Mouse (Mus musculus) CH12.LX (cell line): Measurements from ENCODE around the gene Igsf21. TPM values are rescaled to one million over a fixed set of nuclear protein-coding genes. Genes with fewer than 3 reads are reported as not detected.

Experiments
- DNase-seq: peaks from one replicate; pipeline ENCODE4 v3.0.0-alpha.2; 2013; ENCODE audit errors: extremely low read depth
- H3K27ac ChIP-seq: 2 replicates; pipeline ENCODE4 v1.5.1; 2012; ENCODE audit warnings: low read depth, mild to moderate bottlenecking, control low read depth, moderate library complexity; ENCODE audit not compliant: insufficient read depth
- H3K27me3 ChIP-seq: replicated peaks from 2 replicates; pipeline ENCODE3; 2012; ENCODE audit warnings: inconsistent platforms
- H3K36me3 ChIP-seq, 2 experiments: replicated peaks in 1 of 2; 2 replicates each; pipeline versions ENCODE3 to v1.6.1; 2012; ENCODE audit warnings: inconsistent platforms in 1 of 2, low read length in 1 of 2, mild to moderate bottlenecking in 1 of 2, mixed read lengths in 1 of 2, moderate library complexity in 1 of 2; ENCODE audit not compliant: control insufficient read depth in 1 of 2, insufficient read depth in 1 of 2
- H3K4me1 ChIP-seq, 2 experiments: 2 replicates each; pipeline ENCODE4 v1.6.1; 2012; ENCODE audit warnings: inconsistent platforms in 1 of 2, moderate library complexity in 1 of 2; ENCODE audit not compliant: insufficient read depth in 2 of 2, control insufficient read depth in 1 of 2
- H3K4me2 ChIP-seq: 2 replicates; pipeline ENCODE4 v1.6.1; 2012; ENCODE audit warnings: low read depth, mild to moderate bottlenecking, control low read depth; ENCODE audit not compliant: poor library complexity, insufficient read depth, severe bottlenecking
- H3K4me3 ChIP-seq, 3 experiments: fragments of 150-350 bp in 1 of 3; sonication (generic) in 1 of 3; replicated peaks in 1 of 3; 2 replicates each; pipeline versions ENCODE3 to v1.5.1; 2011 to 2012; ENCODE audit warnings: low read depth in 2 of 3, low read length in 2 of 3, mild to moderate bottlenecking in 2 of 3, moderate library complexity in 2 of 3, control low read depth in 1 of 3, improper control_type of control experiment in 1 of 3, inconsistent platforms in 1 of 3, mixed read lengths in 1 of 3; ENCODE audit not compliant: poor library complexity in 1 of 3
- H3K79me2 ChIP-seq: replicated peaks from 2 replicates; pipeline ENCODE4 v1.6.1; 2012; ENCODE audit warnings: mild to moderate bottlenecking, moderate library complexity; ENCODE audit not compliant: control insufficient read depth, poor library complexity, insufficient read depth, severe bottlenecking; ENCODE audit errors: extremely low read depth
- H3K9ac ChIP-seq: 2 replicates; pipeline ENCODE4 v1.6.1; 2012; ENCODE audit warnings: low read depth, mild to moderate bottlenecking, control low read depth, moderate library complexity; ENCODE audit not compliant: insufficient read depth
- H3K9me3 ChIP-seq: replicated peaks from 2 replicates; pipeline ENCODE3; 2012; ENCODE audit warnings: low read length, inconsistent platforms, mixed read lengths
- BHLHE40 ChIP-seq: IDR thresholded peaks from 2 replicates; pipeline ENCODE4 v1.6.1; 2011; ENCODE audit warnings: mild to moderate bottlenecking, low read depth, low read length, improper control_type of control experiment
- CHD2 ChIP-seq: IDR thresholded peaks from 2 replicates; pipeline ENCODE4 v1.6.1; 2011; ENCODE audit warnings: low read length, improper control_type of control experiment
- CTCF ChIP-seq, 2 experiments: IDR thresholded peaks in 1 of 2; conservative IDR thresholded peaks in 1 of 2; 2 replicates each; pipeline ENCODE4 v1.5.1; 2011 to 2012; ENCODE audit warnings: low read depth in 2 of 2, low read length in 2 of 2, improper control_type of control experiment in 1 of 2, inconsistent platforms in 1 of 2, mild to moderate bottlenecking in 1 of 2, moderate library complexity in 1 of 2
- E2F4 ChIP-seq: IDR thresholded peaks from 2 replicates; pipeline ENCODE4 v1.6.1; 2011; ENCODE audit warnings: low read depth, low read length, improper control_type of control experiment; ENCODE audit not compliant: insufficient replicate concordance
- EP300 ChIP-seq: IDR thresholded peaks from 2 replicates; pipeline ENCODE4 v1.6.1; 2011; ENCODE audit warnings: low read length, improper control_type of control experiment
- ETS1 ChIP-seq: conservative IDR thresholded peaks from 2 replicates; pipeline ENCODE4 v1.6.1; 2012; ENCODE audit warnings: low read depth, mild to moderate bottlenecking, inconsistent platforms, low read length, improper control_type of control experiment, moderate library complexity
- JUND ChIP-seq: conservative IDR thresholded peaks from 2 replicates; pipeline ENCODE4 v1.6.1; 2011; ENCODE audit warnings: low read depth, low read length, improper control_type of control experiment
- MAFK ChIP-seq: IDR thresholded peaks from 2 replicates; pipeline ENCODE4 v1.6.1; 2011; ENCODE audit warnings: low read length, improper control_type of control experiment; ENCODE audit not compliant: insufficient replicate concordance
- MAX ChIP-seq: IDR thresholded peaks from 2 replicates; pipeline ENCODE4 v1.6.1; 2011; ENCODE audit warnings: low read length, improper control_type of control experiment
- MAZ ChIP-seq: IDR thresholded peaks from 2 replicates; pipeline ENCODE4 v1.6.1; 2012; ENCODE audit warnings: low read depth, mild to moderate bottlenecking, inconsistent platforms, low read length, improper control_type of control experiment, moderate library complexity
- POLR2AphosphoS2 ChIP-seq: IDR thresholded peaks from 2 replicates; pipeline ENCODE4 v1.6.1; 2011; ENCODE audit warnings: low read depth, low read length, improper control_type of control experiment
- RAD21 ChIP-seq: IDR thresholded peaks from 2 replicates; pipeline ENCODE4 v1.6.1; 2011; ENCODE audit warnings: low read depth, mild to moderate bottlenecking, low read length, improper control_type of control experiment, moderate library complexity
- RCOR1 ChIP-seq: conservative IDR thresholded peaks from 2 replicates; pipeline ENCODE4 v1.6.1; 2012; ENCODE audit warnings: low read depth, mild to moderate bottlenecking, inconsistent platforms, low read length, improper control_type of control experiment
- SIN3A ChIP-seq: IDR thresholded peaks from 2 replicates; pipeline ENCODE4 v1.6.1; 2012; ENCODE audit warnings: low read length, improper control_type of control experiment, inconsistent platforms
- SMC3 ChIP-seq: IDR thresholded peaks from 2 replicates; pipeline ENCODE4 v1.6.1; 2011; ENCODE audit warnings: low read depth, low read length, improper control_type of control experiment
- TBP ChIP-seq: conservative IDR thresholded peaks from 2 replicates; pipeline ENCODE4 v1.6.1; 2011; ENCODE audit warnings: low read depth, low read length, improper control_type of control experiment
- UBTF ChIP-seq: IDR thresholded peaks from 2 replicates; pipeline ENCODE4 v1.6.1; 2012; ENCODE audit warnings: low read depth, mild to moderate bottlenecking, inconsistent platforms, low read length, improper control_type of control experiment, moderate library complexity
- ZC3H11A ChIP-seq: IDR thresholded peaks from 2 replicates; pipeline ENCODE4 v1.6.1; 2012; ENCODE audit warnings: low read depth, mild to moderate bottlenecking, inconsistent platforms, low read length, improper control_type of control experiment
- ZKSCAN1 ChIP-seq: IDR thresholded peaks from 2 replicates; pipeline ENCODE4 v1.6.1; 2012; ENCODE audit warnings: low read depth, inconsistent platforms, low read length, improper control_type of control experiment, borderline replicate concordance
- ZNF384 ChIP-seq: IDR thresholded peaks from 2 replicates; pipeline ENCODE4 v1.6.1; 2012; ENCODE audit warnings: low read depth, low read length, improper control_type of control experiment, inconsistent platforms
- dilution Hi-C: fragments of 300-500 bp; cut with MboI; formaldehyde crosslinking; loops from 2 replicates; pipeline ENCODE4 v1.14.3; 2020; ENCODE audit warnings: low sequenced_read_pairs; ENCODE audit not compliant: extremely low pct_unique_long_range_greater_than_20kb, extremely low pct_ligation_motif_present
- in situ Hi-C: fragments of 300-500 bp; cut with MboI; formaldehyde crosslinking; loops from 3 replicates; pipeline ENCODE4 v1.14.3; 2019; ENCODE audit warnings: low sequenced_read_pairs, low pct_ligation_motif_present, low pct_unique_long_range_greater_than_20kb, mixed read lengths
- polyA plus RNA-seq: library from polyadenylated mRNA; unstranded; fragments of >175 nt; gene quantifications from 2 replicates; pipeline ENCODE4 v1.2.1, GENCODE M21; 2012; ENCODE audit warnings: low read depth; ENCODE audit not compliant: insufficient read length
- total RNA-seq, 2 experiments: library from RNA; depleted of rRNA; stranded (reverse); fragments of 300-350 nt in 1 of 2; fragments of >200 nt in 1 of 2; gene quantifications; 2 replicates each; pipeline ENCODE4 v1.2.3; 2012 to 2014

Gene Igsf21
- total and polyA plus RNA-seq, 3 experiments = not detected

GRCm38 (mm10) chr4:140245286-140246179 is 1.1 kb downstream of the Igsf21 start:
- Histone ChIP-seq H3K36me3 (no peaks in the 10 kb centered on the region), H3K27ac (no peak overlapping the region), H3K4me3 (no peak overlapping the region), H3K9me3 (peaks cover 34% of the 10 kb centered on the region), H3K79me2 (no peaks in the 10 kb centered on the region), H3K4me2 (no peak overlapping the region), H3K9ac (no peak overlapping the region), H3K4me1 (no peaks in the 10 kb centered on the region), H3K27me3 (peaks cover 8% of the 10 kb centered on the region)
- in situ Hi-C loops = no loop called here
- dilution Hi-C loops = no loop called here
- no peak for DNase-seq
- TF ChIP-seq MAZ = no peak
- TF ChIP-seq MAX = no peak

- H3K4me2 ChIP-seq = no peak overlapping the region
- H3K9me3 ChIP-seq = peaks cover 34% of the 10 kb centered on the region
- no peaks in the 10 kb centered on the region for H3K79me2 ChIP-seq
- H3K36me3 ChIP-seq = no peaks in the 10 kb centered on the region
- H3K4me1 ChIP-seq = no peaks in the 10 kb centered on the region
- H3K27me3 ChIP-seq = peaks cover 8% of the 10 kb centered on the region
- no peak overlapping the region for H3K9ac ChIP-seq
- dilution Hi-C loops (no loop called here), in situ Hi-C loops (no loop called here)
- TF ChIP-seq CTCF (conservative IDR thresholded peaks at IDR 0.05 in 1 of 2, IDR thresholded peaks at IDR 0.05 in 1 of 2; ENCODE audit: low read depth in 2 of 2, low read length in 2 of 2) (no peak), MAFK (no peak), SMC3 (no peak)
- H3K27ac ChIP-seq = no peak overlapping the region
- no peak for DNase-seq
- no peak overlapping the region for H3K4me3 ChIP-seq
These were observed 1.7 kb downstream of the Igsf21 start for GRCm38 (mm10) chr4:140244835-140245234.

- Histone ChIP-seq H3K4me2 (no peak overlapping the region), H3K36me3 (no peaks in the 10 kb centered on the region), H3K4me1 (no peaks in the 10 kb centered on the region), H3K79me2 (no peaks in the 10 kb centered on the region), H3K27me3 (peaks cover 8% of the 10 kb centered on the region), H3K4me3 (no peak overlapping the region), H3K9me3 (peaks cover 34% of the 10 kb centered on the region), H3K27ac (no peak overlapping the region), H3K9ac (no peak overlapping the region)
- TF ChIP-seq SIN3A (no peak), RCOR1 (no peak), TBP (no peak), ZC3H11A (no peak), BHLHE40 (no peak), EP300 (no peak), ETS1 (no peak), POLR2AphosphoS2 (no peak), UBTF (no peak), RAD21 (no peak), ZNF384 (no peak), E2F4 (no peak), CHD2 (no peak), ZKSCAN1 (no peak), JUND (no peak)
- in situ Hi-C loops = no loop called here
- dilution Hi-C loops = no loop called here
- DNase-seq = no peak
These were observed 2.3 kb downstream of the Igsf21 start for GRCm38 (mm10) chr4:140244161-140244813.
